Mouse (Mus musculus): ENCODE results near the gene Adarb2.

- TF ChIP-seq POLR2A (IDR thresholded peaks at IDR 0.05; ENCODE audit: low read depth, low read length) (no peak), CTCF (IDR thresholded peaks at IDR 0.05; ENCODE audit: extremely low read depth, insufficient read length, insufficient replicate concordance, low read depth, low read length) (no peak)
These were observed 248.9 kb downstream of the Adarb2 start for GRCm38 (mm10) chr13:8451581-8451980.
